Mouse (Mus musculus): ENCODE measurements around the gene Sf3a3. TPM values are rescaled to one million over a fixed set of nuclear protein-coding genes. Genes with fewer than 3 reads are reported as not detected.

Sf3a3 gene
- polyA plus RNA-seq (2012; rRNA removed) = 3.3 and 7.2 TPM in 2 replicates

- Histone ChIP-seq H3K4me3 (ENCODE audit: low read depth, low read length) (peak within 1 kb of the TSS; percentile 86), H3K4me1 (ENCODE audit: control insufficient read depth, insufficient read depth, insufficient read length, low read length) (peaks cover 5% of the 10 kb centered on the region), H3K36me3 (ENCODE audit: control insufficient read depth, insufficient read depth, low read length) (peaks cover 25% of the 10 kb centered on the region), H3K27ac (ENCODE audit: insufficient read depth, low read depth, low read length) (no peak within 1 kb of the TSS), H3K27me3 (ENCODE audit: control insufficient read depth, insufficient read depth, low read length) (no peaks in the 10 kb centered on the region)
- under 1% methylated on average over 57 of the region's 57 CpGs for WGBS
- TF ChIP-seq CTCF (IDR thresholded peaks at IDR 0.05; ENCODE audit: extremely low read depth, insufficient read length, insufficient replicate concordance, low read depth, low read length) (peak; percentile 77), POLR2A (IDR thresholded peaks at IDR 0.05; ENCODE audit: low read depth, low read length) (no peak; the same call in 1 of the 2 replicates)
Measured at GRCm38 (mm10) chr4:124714545-124715481, at the start of gene Sf3a3. Gene Sf3a3, plus strand, starts transcription at chr4:124714776.

- peaks cover 11% of the 10 kb centered on the region for H3K27me3 ChIP-seq (ENCODE audit: control insufficient read depth, insufficient read depth, low read length)
- 41% methylated on average over 14 of the region's 14 CpGs for WGBS
- no peak overlapping the region for H3K27ac ChIP-seq (ENCODE audit: insufficient read depth, low read depth, low read length)
- H3K4me3 ChIP-seq (ENCODE audit: low read depth, low read length) = no peak overlapping the region
- H3K4me1 ChIP-seq (ENCODE audit: control insufficient read depth, insufficient read depth, insufficient read length, low read length) = no peaks in the 10 kb centered on the region
- no peak for TF ChIP-seq POLR2A (IDR thresholded peaks at IDR 0.05; ENCODE audit: low read depth, low read length)
- no peak for TF ChIP-seq CTCF (IDR thresholded peaks at IDR 0.05; ENCODE audit: extremely low read depth, insufficient read length, insufficient replicate concordance, low read depth, low read length)
- no peaks in the 10 kb centered on the region for H3K36me3 ChIP-seq (ENCODE audit: control insufficient read depth, insufficient read depth, low read length)
Measured at GRCm38 (mm10) chr4:124667476-124668033, 47.0 kb upstream of the Sf3a3 start.

GRCm38 (mm10) chr4:124668078-124668477 is 46.5 kb upstream of the Sf3a3 start:
- no peaks in the 10 kb centered on the region for H3K4me1 ChIP-seq (ENCODE audit: control insufficient read depth, insufficient read depth, insufficient read length, low read length)
- peaks cover 9% of the 10 kb centered on the region for H3K27me3 ChIP-seq (ENCODE audit: control insufficient read depth, insufficient read depth, low read length)
- H3K27ac ChIP-seq (ENCODE audit: insufficient read depth, low read depth, low read length) = no peak overlapping the region
- WGBS = 25% methylated on average over 8 of the region's 8 CpGs
- TF ChIP-seq CTCF (IDR thresholded peaks at IDR 0.05; ENCODE audit: extremely low read depth, insufficient read length, insufficient replicate concordance, low read depth, low read length) = no peak
- no peak for TF ChIP-seq POLR2A (IDR thresholded peaks at IDR 0.05; ENCODE audit: low read depth, low read length)
- no peaks in the 10 kb centered on the region for H3K36me3 ChIP-seq (ENCODE audit: control insufficient read depth, insufficient read depth, low read length)
- H3K4me3 ChIP-seq (ENCODE audit: low read depth, low read length) = no peak overlapping the region

GRCm38 (mm10) chr4:124670232-124670631 is 44.3 kb upstream of the Sf3a3 start:
- Histone ChIP-seq H3K27ac (ENCODE audit: insufficient read depth, low read depth, low read length) (no peak overlapping the region), H3K27me3 (ENCODE audit: control insufficient read depth, insufficient read depth, low read length) (peaks cover 9% of the 10 kb centered on the region), H3K36me3 (ENCODE audit: control insufficient read depth, insufficient read depth, low read length) (no peaks in the 10 kb centered on the region), H3K4me1 (ENCODE audit: control insufficient read depth, insufficient read depth, insufficient read length, low read length) (no peaks in the 10 kb centered on the region), H3K4me3 (ENCODE audit: low read depth, low read length) (no peak overlapping the region)
- no peak for TF ChIP-seq POLR2A (IDR thresholded peaks at IDR 0.05; ENCODE audit: low read depth, low read length)
- TF ChIP-seq CTCF (IDR thresholded peaks at IDR 0.05; ENCODE audit: extremely low read depth, insufficient read length, insufficient replicate concordance, low read depth, low read length) = no peak
- WGBS = 50% methylated on average over 8 of the region's 8 CpGs

DNA sequence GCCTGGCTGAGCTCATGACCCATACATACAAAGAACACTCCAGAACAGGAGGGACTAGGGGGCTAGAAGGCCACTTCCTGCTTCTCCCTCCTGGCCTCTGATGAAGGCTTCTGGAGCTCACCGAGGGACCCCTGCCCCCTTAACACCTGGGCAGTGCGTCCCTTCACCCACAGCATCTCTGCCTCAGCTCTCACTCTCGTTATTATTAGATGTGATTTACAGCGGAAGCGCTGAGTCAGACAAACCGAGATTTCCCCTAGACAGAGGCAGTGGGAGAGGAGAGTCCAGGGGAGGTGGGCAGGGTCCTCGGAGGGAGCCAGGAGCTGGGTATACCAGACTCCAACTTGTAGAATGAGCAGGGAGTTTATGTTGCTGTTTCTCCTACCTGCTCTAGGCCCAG is 43.0 kb upstream of the Sf3a3 start:
- TF ChIP-seq POLR2A (IDR thresholded peaks at IDR 0.05; ENCODE audit: low read depth, low read length) (no peak), CTCF (IDR thresholded peaks at IDR 0.05; ENCODE audit: extremely low read depth, insufficient read length, insufficient replicate concordance, low read depth, low read length) (no peak)
- Histone ChIP-seq H3K27me3 (ENCODE audit: control insufficient read depth, insufficient read depth, low read length) (peaks cover 9% of the 10 kb centered on the region), H3K36me3 (ENCODE audit: control insufficient read depth, insufficient read depth, low read length) (no peaks in the 10 kb centered on the region), H3K4me3 (ENCODE audit: low read depth, low read length) (no peak overlapping the region), H3K27ac (ENCODE audit: insufficient read depth, low read depth, low read length) (no peak overlapping the region), H3K4me1 (ENCODE audit: control insufficient read depth, insufficient read depth, insufficient read length, low read length) (no peaks in the 10 kb centered on the region)
- 24% methylated on average over 7 of the region's 7 CpGs for WGBS

DNA sequence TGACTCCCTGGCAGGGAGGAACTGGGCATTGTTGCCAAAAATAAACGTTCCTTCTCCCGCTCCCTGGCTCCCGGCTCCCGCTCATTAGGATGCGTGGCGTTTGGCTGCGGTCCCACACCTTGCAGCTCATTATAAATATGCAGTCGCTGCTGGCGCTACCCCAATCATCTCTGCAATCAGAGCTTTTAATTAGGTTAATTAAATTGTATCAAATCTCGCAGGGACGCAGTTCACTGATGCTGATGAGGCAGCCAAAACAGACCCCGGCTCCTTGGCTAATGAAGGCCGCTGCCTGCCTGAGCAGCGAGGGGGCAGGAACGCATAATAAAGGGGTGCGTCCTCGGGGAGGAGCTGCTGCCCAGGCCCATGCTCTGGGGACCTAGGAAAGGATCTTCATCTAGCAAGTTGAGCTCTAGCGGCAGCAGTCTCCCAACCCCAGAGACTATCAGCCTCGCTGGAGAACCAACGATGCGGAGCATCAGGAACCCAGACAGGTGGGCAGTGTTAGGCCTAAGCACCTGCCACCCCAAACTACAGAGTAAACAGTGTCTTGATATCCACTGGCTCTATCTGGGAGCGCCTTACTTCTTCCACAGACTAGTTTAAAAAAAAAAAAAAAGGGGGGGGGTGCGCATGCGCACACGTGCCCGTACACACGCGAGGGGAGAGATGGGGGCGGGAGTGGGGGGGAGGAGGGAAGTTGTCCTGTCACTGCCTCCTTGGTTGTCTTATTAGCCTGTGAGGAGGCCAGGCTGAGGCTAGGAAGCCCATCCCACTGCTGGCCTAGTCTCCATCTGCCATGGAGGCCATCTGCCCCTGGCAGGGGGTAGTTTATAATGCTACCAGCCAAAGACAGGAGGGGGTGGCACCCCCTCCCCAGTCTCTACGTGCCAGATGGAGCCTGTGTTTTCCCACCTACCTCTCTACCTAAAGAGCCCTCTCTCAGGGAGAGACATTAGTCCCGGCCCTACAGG is 41.9 kb upstream of the Sf3a3 start:
- no peak overlapping the region for H3K4me3 ChIP-seq (ENCODE audit: low read depth, low read length)

More for the DNA sequence above, 41.9 kb upstream of the Sf3a3 start:
- Histone ChIP-seq H3K27me3 (ENCODE audit: control insufficient read depth, insufficient read depth, low read length) (peaks cover 9% of the 10 kb centered on the region), H3K36me3 (ENCODE audit: control insufficient read depth, insufficient read depth, low read length) (0 out of 2 replicates have a peak, but pooled peaks cover 2% of the 10 kb centered on the region), H3K27ac (ENCODE audit: insufficient read depth, low read depth, low read length) (no peak overlapping the region), H3K4me1 (ENCODE audit: control insufficient read depth, insufficient read depth, insufficient read length, low read length) (no peaks in the 10 kb centered on the region)
- WGBS = 8% methylated on average over 30 of the region's 31 CpGs
- TF ChIP-seq POLR2A (IDR thresholded peaks at IDR 0.05; ENCODE audit: low read depth, low read length) (no peak), CTCF (IDR thresholded peaks at IDR 0.05; ENCODE audit: extremely low read depth, insufficient read length, insufficient replicate concordance, low read depth, low read length) (no peak)

All from small intestine, adult 2 months (tissue).